Mouse (Mus musculus): ENCODE results near the gene Lrrc8a. TPM values are rescaled to one million over a fixed set of nuclear protein-coding genes. Genes with fewer than 3 reads are reported as not detected.

Lrrc8a gene
- total RNA-seq, 2 experiments from 2014 or later = 16.2 to 17.1 TPM

DNA sequence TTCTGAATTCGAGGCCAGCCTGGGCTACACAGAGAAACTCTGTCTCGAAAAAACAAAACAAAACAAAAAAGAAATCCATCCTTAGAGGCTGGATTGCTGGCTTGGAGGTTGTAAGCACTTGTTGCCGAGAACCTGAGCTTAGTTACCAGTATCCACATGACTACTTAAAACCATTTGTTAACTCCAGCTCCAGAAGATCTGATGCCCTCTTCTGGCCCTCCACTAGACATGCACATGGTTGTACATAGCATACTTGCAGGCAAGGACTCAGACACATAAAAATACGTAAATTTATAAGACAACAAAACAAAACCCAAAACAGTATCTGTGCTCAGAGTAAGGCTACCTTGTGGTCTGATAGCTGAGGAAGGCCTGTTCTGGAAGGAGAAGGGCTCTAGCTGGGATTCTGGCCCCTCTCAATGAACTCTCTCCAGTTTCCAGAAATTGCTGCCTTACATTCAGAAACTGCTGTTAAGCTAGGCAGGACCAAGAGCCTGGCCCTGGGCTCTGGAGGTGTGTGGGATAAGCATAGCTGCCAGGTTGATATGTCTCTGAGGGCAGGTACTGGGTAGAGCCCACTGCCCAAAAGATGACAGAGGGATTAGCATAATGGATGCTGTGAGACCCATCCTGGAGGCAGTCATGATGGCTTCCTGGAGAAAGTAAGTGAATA lies 23.7 kb downstream of the Lrrc8a start:
- no peak for DNase-seq

DNA sequence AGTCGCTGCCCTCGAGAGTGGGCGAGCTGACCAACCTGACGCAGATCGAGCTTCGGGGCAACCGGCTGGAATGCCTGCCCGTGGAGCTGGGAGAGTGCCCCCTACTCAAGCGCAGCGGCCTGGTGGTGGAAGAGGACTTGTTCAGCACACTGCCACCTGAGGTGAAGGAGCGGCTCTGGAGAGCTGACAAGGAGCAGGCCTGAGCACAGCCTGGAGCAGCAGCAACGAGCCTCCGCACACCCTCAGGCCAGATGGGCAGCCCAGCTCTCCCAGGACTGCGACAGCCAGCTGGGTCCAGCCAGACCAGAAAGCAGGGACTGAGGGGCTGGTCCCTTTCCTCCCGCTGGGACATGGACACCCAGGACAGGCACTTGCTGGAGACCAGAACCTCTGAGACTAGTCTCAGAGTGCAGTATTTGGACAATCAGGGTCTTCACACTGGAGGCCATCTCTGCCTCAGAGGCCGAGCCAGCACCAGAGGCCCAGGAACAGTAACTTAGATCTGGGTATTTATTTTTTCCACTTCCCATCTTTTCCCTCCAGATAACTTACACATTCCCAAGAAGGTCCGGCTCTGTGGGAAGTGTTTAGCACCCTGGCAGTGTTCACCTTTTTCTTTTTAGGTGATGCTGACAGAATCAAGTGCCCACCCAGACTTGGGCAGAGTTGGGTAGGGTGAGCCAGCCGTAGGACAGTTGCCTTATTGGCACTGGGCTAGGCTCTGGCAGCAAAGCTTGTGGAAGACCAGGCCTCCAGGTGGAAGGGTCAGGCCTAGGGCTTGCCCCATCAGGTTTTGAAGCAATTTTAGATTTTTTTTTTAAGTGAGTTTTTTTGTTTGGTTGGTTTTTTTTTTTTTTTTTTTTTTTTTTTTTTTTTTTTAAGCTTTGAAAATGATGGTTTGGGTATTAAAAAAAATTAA lies 24.7 kb downstream of the Lrrc8a start:
- no peak for DNase-seq

DNA sequence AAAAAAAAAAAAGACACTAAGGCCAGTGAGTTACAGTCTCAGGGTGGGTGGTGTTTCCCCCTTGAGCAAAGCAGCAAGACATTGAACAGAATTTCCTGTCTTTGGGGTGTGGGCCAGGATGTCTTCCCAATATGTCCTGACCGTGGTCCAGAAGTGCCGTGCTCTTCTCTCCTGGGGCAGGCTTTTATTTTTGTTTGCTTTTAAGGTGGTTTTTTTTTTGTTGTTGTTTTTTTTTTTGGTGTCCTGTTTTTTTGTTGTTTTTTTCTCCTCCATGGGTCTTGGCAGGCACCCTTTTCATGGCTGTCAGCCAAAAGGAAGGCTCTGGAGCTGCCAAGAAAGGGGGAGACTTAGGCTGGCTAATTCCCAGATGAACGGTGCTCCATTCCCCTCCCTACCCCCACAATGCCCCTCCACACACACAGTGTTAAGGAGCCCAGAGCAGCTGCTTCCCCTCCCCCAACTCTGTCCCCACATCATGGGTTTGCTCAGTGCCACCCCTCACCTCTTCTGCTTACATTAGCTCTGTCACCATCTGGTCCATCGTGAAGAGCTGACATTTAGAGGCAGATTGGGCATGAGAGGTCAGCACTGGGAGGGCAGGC lies 25.4 kb downstream of the Lrrc8a start:
- peak; percentile 58 for DNase-seq

- no peak for DNase-seq
Observed at GRCm38 (mm10) chr2:30263811-30264210, 26.3 kb downstream of the Lrrc8a start.

DNA sequence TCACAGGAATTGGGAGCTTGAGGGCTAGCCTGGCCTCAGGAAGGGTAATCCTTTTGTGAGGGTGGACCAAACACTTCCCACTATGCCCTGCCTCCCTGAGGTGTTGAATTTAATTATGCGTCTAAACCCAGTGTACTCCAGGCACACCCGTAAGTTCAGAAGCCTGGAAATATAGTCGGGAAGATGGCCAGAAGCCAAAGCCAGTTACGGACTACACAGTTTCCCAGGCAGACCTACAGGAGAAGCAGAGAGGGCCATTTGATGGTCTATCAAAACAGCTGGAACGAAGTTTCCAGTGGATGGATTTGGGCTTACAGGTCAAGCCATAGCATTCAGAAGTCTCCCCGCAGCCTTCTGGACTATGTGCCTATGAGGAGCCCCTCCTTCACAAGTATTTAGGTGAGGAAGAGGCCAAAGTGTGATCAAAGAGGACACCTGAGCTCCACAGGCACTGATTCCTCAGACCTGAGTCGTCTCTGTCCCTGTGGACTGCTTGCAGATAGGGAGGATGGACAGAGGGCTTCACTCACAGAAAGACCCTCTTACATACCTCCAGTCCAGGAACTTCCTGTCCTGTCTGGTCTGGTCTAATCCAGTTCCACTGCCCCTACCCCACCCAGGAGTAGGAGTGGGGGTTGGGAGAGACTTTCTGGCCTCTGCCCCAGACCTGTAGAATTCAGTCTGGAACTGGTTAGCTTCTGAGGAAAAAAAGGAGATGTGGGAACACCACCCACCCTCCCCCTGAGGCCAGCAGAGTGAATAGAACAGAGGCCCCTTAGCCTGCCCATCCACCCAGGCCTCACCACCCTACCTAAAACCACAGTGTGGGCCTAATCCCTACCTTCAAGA lies 27.4 kb downstream of the Lrrc8a start:
- DNase-seq = no peak

DNA sequence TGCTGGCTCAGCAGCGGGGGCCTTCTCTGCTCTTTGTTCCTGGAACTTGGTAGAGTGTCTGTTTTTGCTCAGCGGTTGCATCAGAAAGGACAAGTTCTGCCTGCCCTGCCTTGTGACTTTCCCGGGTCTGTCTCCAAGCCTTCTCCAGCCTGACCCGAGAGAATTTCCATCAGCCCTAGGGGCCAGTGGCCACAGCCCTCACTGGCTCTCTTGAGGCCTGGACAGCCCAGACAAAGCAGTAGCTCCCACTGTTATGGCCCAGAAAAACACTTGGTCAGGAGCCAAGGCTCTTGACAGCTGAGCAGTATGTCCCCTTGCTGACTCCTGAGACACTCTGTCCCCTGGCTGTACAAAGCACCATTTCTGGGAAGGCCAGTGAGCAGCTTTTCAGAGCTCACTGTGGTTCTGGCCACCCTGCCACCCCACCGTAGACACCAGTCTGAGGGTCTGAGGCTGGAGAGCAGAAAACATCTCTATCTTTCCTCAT lies 28.3 kb downstream of the Lrrc8a start, which contains the start of gene Phyhd1:
Phyhd1 (plus strand) TSS at position 437 of the 487 bp plus-strand sequence.
- DNase-seq = peak; percentile 88

GRCm38 (mm10) chr2:30266392-30266941 lies 29.0 kb downstream of the Lrrc8a start:
- DNase-seq = peak; percentile 81

- DNase-seq = no peak
Observed at GRCm38 (mm10) chr2:30267466-30267865, 30.0 kb downstream of the Lrrc8a start.

- no peak for DNase-seq
Observed at GRCm38 (mm10) chr2:30268371-30268770, 30.9 kb downstream of the Lrrc8a start.

DNA sequence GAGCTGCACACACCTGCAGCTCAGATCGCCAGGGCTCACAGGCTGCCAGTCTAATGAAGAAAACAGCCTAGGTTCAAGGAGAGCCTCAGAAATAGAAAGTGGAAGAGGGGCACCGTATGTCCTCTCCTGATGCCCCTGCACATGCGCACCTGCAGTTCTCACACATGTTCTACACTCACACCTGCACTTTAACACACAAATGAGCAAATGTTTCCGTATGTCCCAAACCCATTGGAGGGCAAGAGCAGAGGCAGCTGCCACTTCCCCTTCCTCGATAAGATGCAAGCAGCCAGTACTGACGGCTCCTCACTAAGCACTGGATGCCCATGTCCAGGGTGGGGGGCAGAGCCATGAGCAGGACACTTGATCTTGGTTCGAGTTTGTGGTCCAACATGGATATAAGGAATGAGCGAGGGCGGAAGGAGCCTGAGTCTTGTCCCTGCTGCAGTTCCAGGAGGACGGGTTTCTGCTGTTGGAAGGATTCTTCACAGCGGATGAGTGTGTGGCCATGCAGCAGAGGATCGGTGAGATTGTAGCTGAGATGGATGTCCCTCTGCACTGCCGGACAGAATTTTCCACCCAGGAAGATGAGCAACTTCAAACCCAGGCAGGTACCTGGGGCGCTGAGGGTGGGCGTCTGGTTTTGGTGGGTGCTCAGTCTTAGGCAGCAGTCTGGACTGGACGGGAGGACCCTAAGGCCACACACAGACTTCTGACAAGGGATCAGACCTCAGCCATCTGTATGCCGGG lies 31.9 kb downstream of the Lrrc8a start:
- DNase-seq = no peak

- DNase-seq = peak; percentile 76
Observed at GRCm38 (mm10) chr2:30270134-30270533, 32.6 kb downstream of the Lrrc8a start.

DNA sequence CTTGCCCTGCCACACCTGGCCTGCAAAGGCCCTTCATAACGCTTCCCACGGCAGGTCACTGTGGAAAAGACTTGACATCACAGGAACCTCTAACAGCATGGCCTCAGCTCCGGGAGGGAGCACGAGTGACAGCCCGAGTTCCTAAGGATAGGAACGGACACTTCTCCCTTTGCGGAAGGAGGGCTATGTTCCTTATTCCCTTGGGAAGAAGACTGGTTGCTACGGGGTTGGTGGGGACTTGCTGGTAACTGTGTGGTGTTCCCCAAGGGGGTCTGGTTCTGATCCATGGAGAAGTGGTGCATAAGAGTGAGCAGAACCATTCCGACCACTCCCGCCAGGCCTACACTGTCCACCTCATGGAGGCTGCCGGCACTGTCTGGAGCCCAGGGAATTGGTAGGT lies 43.2 kb downstream of the Lrrc8a start, which contains the start of gene Gm28038:
Gm28038 (plus strand) TSS at position 301 of the 400 bp plus-strand sequence.
- no peak for DNase-seq

DNA sequence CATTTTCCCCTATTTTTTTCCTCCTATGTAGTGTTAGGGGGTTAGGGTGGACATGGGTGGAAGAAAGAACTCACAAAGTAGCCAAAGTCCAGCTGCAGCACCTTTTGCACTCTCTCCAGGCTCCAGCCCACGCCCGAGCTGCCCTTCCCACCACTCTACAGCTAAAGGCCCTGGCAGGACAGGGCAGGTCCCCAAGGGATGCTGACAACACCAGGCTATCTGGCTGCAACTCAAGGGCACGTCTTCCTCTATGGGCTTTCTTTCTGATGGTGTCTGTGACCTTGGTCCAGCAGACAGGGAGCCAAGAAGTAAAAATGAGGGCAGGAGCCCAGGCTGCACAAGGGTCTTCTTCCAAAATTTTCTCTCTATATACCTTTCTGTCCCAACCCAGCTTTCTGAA lies 44.1 kb downstream of the Lrrc8a start:
- no peak for DNase-seq

GRCm38 (mm10) chr2:30283193-30283592 lies 45.7 kb downstream of the Lrrc8a start:
- no peak for DNase-seq

DNA sequence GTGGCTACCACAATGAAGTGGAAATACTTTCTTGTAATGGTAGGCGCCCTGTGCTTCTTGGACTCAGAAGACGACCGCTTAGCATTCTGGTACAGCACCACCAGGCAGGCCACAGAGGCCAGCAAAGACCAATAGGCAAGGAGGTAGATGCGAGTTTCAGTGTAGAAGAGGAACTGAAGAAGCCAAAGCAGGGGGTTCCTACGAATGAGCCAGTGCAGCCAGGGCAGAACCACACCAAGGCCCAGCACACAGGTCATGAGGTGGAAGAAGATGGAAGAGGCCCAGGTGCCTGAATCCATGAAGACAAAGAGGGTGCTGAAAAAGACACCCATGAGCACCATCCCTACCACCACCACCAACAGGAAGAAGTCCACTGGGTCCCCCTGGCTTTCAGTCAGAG lies 47.5 kb downstream of the Lrrc8a start:
- no peak for DNase-seq

DNA sequence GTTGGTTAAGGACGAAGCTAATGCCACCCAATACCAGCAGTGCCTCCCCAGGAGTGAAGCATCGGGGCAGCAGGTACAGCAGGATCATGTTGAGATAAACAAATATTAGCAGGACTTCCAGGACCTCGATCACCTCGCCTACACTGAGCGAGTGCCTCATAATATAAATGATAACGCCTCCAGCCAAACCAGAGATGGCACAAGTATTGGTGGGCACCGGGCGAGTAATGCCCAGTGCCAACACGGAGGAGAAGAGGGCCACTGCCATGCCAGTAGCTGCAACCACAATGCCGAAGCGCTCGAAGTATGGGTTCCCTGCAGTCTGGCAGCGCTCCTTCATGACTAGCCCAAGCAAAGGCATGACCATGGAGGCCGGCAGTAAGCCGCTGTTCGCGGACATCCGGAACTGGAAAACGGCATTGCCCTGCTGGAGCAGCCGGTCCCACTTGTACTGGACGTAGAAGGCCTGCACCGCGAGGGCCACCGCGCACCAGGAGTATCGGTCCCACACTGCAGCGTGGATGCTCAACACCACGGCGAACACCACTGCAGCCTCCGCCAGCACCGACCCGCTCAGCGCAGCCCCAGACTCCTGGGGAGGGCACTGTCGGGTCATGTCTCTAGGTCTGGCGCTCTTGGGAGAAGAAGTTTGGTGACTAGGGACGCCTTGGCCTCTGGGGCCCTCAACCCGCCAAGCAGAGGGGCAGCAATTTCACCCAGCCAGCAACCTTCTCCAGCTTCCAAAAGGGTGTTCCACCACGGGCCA lies 48.1 kb downstream of the Lrrc8a start:
- DNase-seq = no peak

- DNase-seq = peak; percentile 93
Observed at GRCm38 (mm10) chr2:30286192-30287026, 48.9 kb downstream of the Lrrc8a start, which contains the start of the genes Dolk and Nup188. Gene Dolk, minus strand, starts transcription at chr2:30286334. Gene Nup188, plus strand, starts transcription at chr2:30286397.

DNA sequence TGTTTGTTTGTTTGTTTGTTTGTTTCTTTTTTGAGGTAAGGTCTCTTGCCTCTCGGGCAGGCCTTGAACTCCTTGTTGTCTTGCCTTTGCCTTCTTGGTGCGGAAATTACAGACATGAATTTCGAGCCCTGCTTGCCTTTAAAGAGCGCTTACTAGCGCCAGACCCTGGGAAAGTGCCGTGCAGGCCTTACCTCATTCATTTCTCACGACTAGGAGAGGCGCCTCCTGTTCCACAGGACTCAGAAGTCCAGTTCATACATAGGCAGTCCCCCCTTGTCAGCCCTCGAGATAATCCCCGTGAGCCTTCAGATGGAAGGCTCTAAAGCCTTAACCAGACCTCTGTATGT lies 49.5 kb downstream of the Lrrc8a start:
- no peak for DNase-seq

DNA sequence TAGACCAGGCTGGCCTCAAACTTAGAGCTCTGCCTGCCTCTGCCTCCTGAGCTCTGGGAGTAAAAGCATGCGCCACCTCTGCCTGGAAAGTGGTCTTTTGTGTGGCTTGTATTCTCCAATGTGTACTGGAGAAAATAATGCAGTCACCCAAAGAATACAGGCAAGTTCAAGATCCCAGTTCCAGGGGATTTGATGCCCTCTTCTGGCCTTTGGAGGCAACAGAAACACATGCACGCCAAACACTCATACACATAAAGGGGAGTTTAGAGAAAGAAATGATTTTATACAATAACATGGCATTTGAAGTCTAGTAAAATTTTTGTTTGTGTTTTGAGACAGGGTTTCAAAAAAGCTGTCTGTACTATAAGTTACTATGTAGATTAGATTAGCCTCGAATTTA lies 62.0 kb downstream of the Lrrc8a start:
- no peak for DNase-seq

Measured in gastrocnemius, postnatal 25 days (tissue).